Mouse (Mus musculus) forebrain, postnatal 0 days (tissue): ENCODE results near the gene Papolb. TPM values are rescaled to one million over a fixed set of nuclear protein-coding genes. Genes with fewer than 3 reads are reported as not detected.

ENCODE experiments used
- ATAC-seq: fragments of 200-750 bp; cut with Nextera tagmentation; 2 replicates; pipeline ENCODE4 v1.8.0; 2017; ENCODE audit warnings: mild to moderate bottlenecking, moderate library complexity
- DNase-seq: peaks from one replicate; pipeline ENCODE4 v3.0.0-alpha.2; 2015
- H3K27ac ChIP-seq: fragments of 300-500 bp; sonication (generic); 2 replicates; pipeline ENCODE4 v1.5.1; 2014; ENCODE audit warnings: low read depth, mild to moderate bottlenecking, antibody characterized with exemption, low read length, moderate library complexity, mixed read lengths
- H3K27me3 ChIP-seq: fragments of 300-500 bp; sonication (generic); 2 replicates; pipeline ENCODE4 v1.6.1; 2014; ENCODE audit warnings: mild to moderate bottlenecking, low read length, mixed read lengths; ENCODE audit not compliant: insufficient read depth
- H3K36me3 ChIP-seq: fragments of 300-500 bp; sonication (generic); 2 replicates; pipeline ENCODE4 v1.6.1; 2014; ENCODE audit warnings: mild to moderate bottlenecking, moderate library complexity; ENCODE audit not compliant: insufficient read depth
- H3K4me1 ChIP-seq: fragments of 300-500 bp; sonication (generic); 2 replicates; pipeline ENCODE4 v1.6.1; 2014; ENCODE audit warnings: antibody characterized with exemption; ENCODE audit not compliant: insufficient read depth
- H3K4me2 ChIP-seq: fragments of 300-500 bp; sonication (generic); 2 replicates; pipeline ENCODE4 v1.6.1; 2014; ENCODE audit warnings: low read depth, mild to moderate bottlenecking, moderate library complexity
- H3K4me3 ChIP-seq: fragments of 300-500 bp; sonication (generic); 2 replicates; pipeline ENCODE4 v1.5.1; 2014; ENCODE audit warnings: low read depth, low read length, mixed read lengths
- H3K9ac ChIP-seq: fragments of 300-500 bp; sonication (generic); 2 replicates; pipeline ENCODE4 v1.6.1; 2014; ENCODE audit warnings: mild to moderate bottlenecking
- H3K9me3 ChIP-seq: fragments of 300-500 bp; sonication (generic); 2 replicates; pipeline ENCODE4 v1.6.1; 2016; ENCODE audit warnings: low read length
- CTCF ChIP-seq: sonication (generic); IDR thresholded peaks from 2 replicates; pipeline ENCODE4 v1.5.1; 2016; ENCODE audit warnings: antibody characterized with exemption, control low read depth, low read depth
- WGBS: fragments of 180-500 bp; shearing (Covaris S2); extraction: QIAGEN DNeasy Blood & Tissue Kit; methylation state at CpG from one replicate; pipeline ENCODE4 v1.1.7; 2014; 5-methylcytosine and 5-hydroxymethylcytosine counted together
- polyA plus RNA-seq: library from polyadenylated mRNA; unstranded; fragments of >200 nt; fragmentation: Nextera tagmentation; extraction: Ambion mirVana; gene quantifications from 2 replicates; pipeline ENCODE4 v1.2.1, GENCODE M21; 2015
- total RNA-seq: library from RNA; depleted of rRNA; stranded (reverse); fragments of >200 nt; gene quantifications from 2 replicates; pipeline ENCODE4 v1.2.3, GENCODE M21; 2014; rRNA removed

The Papolb gene
- total and polyA plus RNA-seq, 2 experiments from 2014 or later = 0.12 to 0.38 TPM

DNA sequence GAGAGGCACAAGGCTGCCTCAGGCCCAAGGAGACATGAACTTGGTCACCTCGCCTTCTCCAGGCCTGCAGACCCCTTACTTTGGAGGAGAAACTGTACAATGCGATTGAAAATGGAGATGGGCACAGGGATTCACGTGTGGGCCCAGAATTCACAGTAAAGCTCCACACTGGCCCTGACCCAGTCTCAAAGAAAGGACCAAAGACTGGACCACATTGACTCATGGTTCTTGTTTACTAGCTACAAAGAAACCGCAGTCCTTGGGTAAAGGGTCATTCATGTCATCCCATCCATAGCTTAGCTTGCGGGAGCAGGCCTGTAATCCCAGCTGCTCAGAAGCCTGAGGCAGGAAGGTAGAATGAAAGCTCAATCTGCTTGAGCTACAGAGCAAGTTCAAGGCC is 46.3 kb downstream of the Papolb start:
- WGBS = 83% methylated on average over 5 of the region's 5 CpGs
- Histone ChIP-seq H3K4me3 (no peak overlapping the region), H3K27ac (no peak overlapping the region), H3K9me3 (no peaks in the 10 kb centered on the region), H3K27me3 (no peaks in the 10 kb centered on the region), H3K4me2 (no peak overlapping the region), H3K36me3 (peaks cover 10% of the 10 kb centered on the region), H3K4me1 (no peaks in the 10 kb centered on the region), H3K9ac (no peak overlapping the region)
- no peak for TF ChIP-seq CTCF
- no peak for ATAC-seq
- DNase-seq = no peak

DNA sequence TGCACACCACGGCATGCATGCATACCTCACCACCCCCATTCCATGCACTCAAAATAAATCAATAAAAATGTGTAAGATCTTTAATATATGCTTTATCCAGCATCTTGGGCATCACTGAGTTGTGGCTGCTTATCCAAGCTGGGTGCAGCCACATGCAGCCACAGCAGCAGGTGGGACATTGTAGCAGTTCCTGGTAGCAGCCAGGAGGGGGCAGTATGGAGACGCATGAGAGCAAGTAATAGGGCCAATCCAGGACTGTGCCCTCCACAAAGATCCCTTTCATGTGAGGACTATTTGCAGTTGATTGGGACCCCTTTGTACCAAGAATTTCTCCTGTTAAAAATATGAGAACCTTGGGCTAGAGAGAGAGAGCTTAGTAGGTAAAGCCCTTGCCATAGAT is 47.4 kb downstream of the Papolb start:
- TF ChIP-seq CTCF = peak; percentile 39

GRCm38 (mm10) chr5:142478829-142479435 is 50.9 kb downstream of the Papolb start:
- DNase-seq = peak; percentile 91
- Histone ChIP-seq H3K36me3 (peaks cover 12% of the 10 kb centered on the region; the same call in 1 of the 2 replicates), H3K4me2 (peak overlapping the region; percentile 24; the same call in 1 of the 2 replicates), H3K4me3 (no peak overlapping the region), H3K4me1 (no peaks in the 10 kb centered on the region), H3K9ac (no peak overlapping the region), H3K9me3 (no peaks in the 10 kb centered on the region), H3K27ac (no peak overlapping the region), H3K27me3 (no peaks in the 10 kb centered on the region)
- peak; percentile 96 for TF ChIP-seq CTCF
- ATAC-seq = peak; percentile 81
- 32% methylated on average over 17 of the region's 17 CpGs for WGBS

More for the DNA sequence above, 47.4 kb downstream of the Papolb start:
- Histone ChIP-seq H3K27ac (no peak overlapping the region), H3K4me2 (no peak overlapping the region), H3K9ac (no peak overlapping the region), H3K27me3 (no peaks in the 10 kb centered on the region), H3K4me1 (no peaks in the 10 kb centered on the region), H3K4me3 (no peak overlapping the region), H3K36me3 (peaks cover 5% of the 10 kb centered on the region), H3K9me3 (no peaks in the 10 kb centered on the region)
- 72% methylated on average over 2 of the region's 2 CpGs for WGBS
- DNase-seq = no peak
- no peak for ATAC-seq

DNA sequence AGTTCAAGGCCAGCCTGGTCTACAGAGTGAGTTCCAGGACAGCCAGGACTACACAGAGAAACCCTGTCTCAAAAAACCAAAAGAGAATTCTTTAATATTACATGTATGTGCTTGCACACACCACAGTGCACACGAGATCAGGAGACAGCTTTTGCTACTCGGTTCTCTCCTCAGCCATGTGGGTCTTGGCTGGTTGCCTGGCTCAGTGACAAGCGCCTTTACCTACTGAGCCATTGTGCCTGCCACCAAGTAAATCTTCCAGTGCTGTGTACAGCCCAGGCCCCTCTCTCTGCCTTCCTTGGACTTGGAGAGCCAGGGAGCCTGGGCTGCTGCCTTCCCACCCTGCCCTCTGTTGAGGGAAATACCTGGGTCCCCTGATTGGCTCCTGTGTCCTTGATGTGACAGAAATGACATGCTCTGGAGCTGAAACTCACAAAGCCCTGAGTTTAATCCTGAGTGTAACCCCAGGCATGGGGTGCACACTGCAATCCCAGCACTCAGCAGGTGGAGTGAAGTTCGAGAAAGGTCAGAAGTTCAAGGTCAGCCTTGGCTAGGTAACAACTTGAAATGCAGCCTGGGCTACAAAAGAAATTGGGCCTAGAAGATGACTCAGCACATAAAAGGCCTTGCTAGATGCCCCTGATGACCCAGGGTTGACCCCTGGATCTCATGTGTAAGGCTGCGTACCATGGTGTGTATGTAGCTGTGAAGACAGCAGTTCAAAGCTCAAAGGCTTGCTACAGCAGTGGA is 51.8 kb downstream of the Papolb start:
- Histone ChIP-seq H3K27ac (no peak overlapping the region), H3K4me3 (no peak overlapping the region), H3K4me1 (no peaks in the 10 kb centered on the region), H3K9ac (no peak overlapping the region), H3K4me2 (no peak overlapping the region), H3K36me3 (peaks cover 12% of the 10 kb centered on the region; the same call in 1 of the 2 replicates), H3K9me3 (no peaks in the 10 kb centered on the region), H3K27me3 (no peaks in the 10 kb centered on the region)
- no peak for TF ChIP-seq CTCF
- WGBS = 70% methylated on average over 5 of the region's 5 CpGs
- no peak for ATAC-seq
- no peak for DNase-seq

GRCm38 (mm10) chr5:142477346-142477745 is 52.5 kb downstream of the Papolb start:
- H3K9me3 ChIP-seq = no peaks in the 10 kb centered on the region
- H3K4me3 ChIP-seq = no peak overlapping the region
- peaks cover 16% of the 10 kb centered on the region for H3K36me3 ChIP-seq
- 83% methylated on average over 12 of the region's 12 CpGs for WGBS
- TF ChIP-seq CTCF = no peak
- H3K4me1 ChIP-seq = no peaks in the 10 kb centered on the region
- no peak overlapping the region for H3K9ac ChIP-seq
- no peak for DNase-seq
- H3K27ac ChIP-seq = no peak overlapping the region
- H3K4me2 ChIP-seq = no peak overlapping the region
- no peaks in the 10 kb centered on the region for H3K27me3 ChIP-seq
- no peak for ATAC-seq

Other genes with a start within 250 kb of the Papolb start
- 13.8 and 19.0 TPM in 2 replicates for gene Foxk1, start 128.6 kb downstream of the Papolb start, total RNA-seq
- gene Foxk1, start 128.6 kb downstream of the Papolb start, polyA plus RNA-seq = 3.2 and 5.0 TPM in 2 replicates
- 13.5 and 16.7 TPM in 2 replicates for gene Ap5z1, start 66.1 kb downstream of the Papolb start, total RNA-seq
- gene Ap5z1, start 66.1 kb downstream of the Papolb start, polyA plus RNA-seq = 6.4 and 7.8 TPM in 2 replicates
- 10.8 and 20.7 TPM in 2 replicates for gene Radil, start 21.0 kb upstream of the Papolb start, total RNA-seq
- 6.0 and 10.4 TPM in 2 replicates for gene Radil, start 21.0 kb upstream of the Papolb start, polyA plus RNA-seq
- gene Mmd2, start 78.7 kb upstream of the Papolb start, total RNA-seq = 112 and 118 TPM in 2 replicates
- gene Mmd2, start 78.7 kb upstream of the Papolb start, polyA plus RNA-seq = 107 and 127 TPM in 2 replicates
- gene Wipi2, start 97.6 kb upstream of the Papolb start, total RNA-seq = 62.5 and 68.0 TPM in 2 replicates
- 32.2 and 37.4 TPM in 2 replicates for gene Wipi2, start 97.6 kb upstream of the Papolb start, polyA plus RNA-seq
- 67.8 and 76.4 TPM in 2 replicates for gene Slc29a4, start 162.4 kb upstream of the Papolb start, total RNA-seq
- 104 and 107 TPM in 2 replicates for gene Slc29a4, start 162.4 kb upstream of the Papolb start, polyA plus RNA-seq